Mouse (Mus musculus) testis, adult 2 months (tissue): ENCODE measurements at regions not wholly inside any gene's neighbourhood (a gene's known extent, or its start where the extent isn't known, plus 50 kb on each side); places are given as distances from the start of the nearest gene placed in this dataset.

Source experiments
- CTCF ChIP-seq: fragments of 200-500 bp; IDR thresholded peaks from 2 replicates; pipeline ENCODE4 v1.5.1; 2012; ENCODE audit warnings: low read depth, mild to moderate bottlenecking, inconsistent platforms, low read length, moderate library complexity; ENCODE audit not compliant: control insufficient read depth, insufficient read depth, insufficient replicate concordance
- POLR2A ChIP-seq: fragments of 200-500 bp; IDR thresholded peaks from 2 replicates; pipeline ENCODE4 v1.6.1; 2012; ENCODE audit warnings: low read depth, mild to moderate bottlenecking, inconsistent platforms, low read length, moderate library complexity; ENCODE audit not compliant: control insufficient read depth

DNA sequence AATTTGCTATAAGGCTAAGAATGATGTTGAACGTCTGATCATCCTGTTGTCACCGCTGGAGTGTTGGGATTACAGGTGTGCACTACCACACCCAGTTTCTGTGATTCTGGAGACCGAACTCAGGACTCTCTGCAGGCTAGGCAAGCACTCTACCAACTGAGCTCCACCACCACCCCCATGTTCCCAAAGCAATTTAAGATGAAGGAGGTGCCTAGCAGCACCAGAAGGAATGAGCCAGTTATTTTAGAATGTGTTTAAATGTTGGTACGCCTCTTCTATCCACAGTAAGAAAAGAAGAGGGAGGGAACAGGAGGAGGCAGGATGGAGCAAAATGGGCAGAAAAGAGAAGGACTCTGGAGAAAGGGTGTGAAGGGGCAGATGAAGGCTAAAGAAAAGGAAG lies 72.6 kb downstream of the Chst1 start:
- TF ChIP-seq CTCF (no peak), POLR2A (no peak)
